Mouse (Mus musculus) erythroblast, embryonic 14.5 days (primary cell): ENCODE results near the gene Ssx2ip.

Source experiments
- GATA1 ChIP-seq: IDR thresholded peaks from 2 replicates; pipeline ENCODE4 v1.6.1; 2012; ENCODE audit warnings: low read length, inconsistent platforms, mixed read lengths
- TAL1 ChIP-seq: IDR thresholded peaks from 3 replicates; pipeline ENCODE4 v1.6.1; 2012; ENCODE audit warnings: low read length, inconsistent platforms, mixed read lengths

- no peak for TF ChIP-seq GATA1
- no peak for TF ChIP-seq TAL1
Measured at GRCm38 (mm10) chr3:146435533-146435932, 31.1 kb downstream of the Ssx2ip start.
